ENCODE assay signal across 8 mouse cellular contexts in the genomic region with DNA sequence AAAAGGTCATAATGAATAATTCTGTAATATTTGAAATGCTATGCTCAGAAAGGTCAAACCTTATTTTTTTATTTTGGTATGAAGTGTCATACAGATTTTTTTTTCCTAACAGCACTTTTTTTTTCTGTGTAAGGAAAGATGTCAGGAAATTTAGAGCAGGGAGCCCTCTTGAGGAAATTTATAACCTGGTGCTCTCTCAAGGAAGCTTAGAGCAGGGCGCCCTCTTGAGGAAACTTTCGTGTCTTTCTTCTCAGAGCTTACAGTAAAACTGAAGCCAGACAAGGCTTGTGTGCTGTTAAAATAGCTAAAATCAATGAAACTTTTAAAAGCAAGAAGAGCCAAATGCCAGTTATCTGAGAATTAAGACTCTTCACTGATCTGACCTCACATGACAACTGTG.
A peak's percentile ranks its signal among the peaks of the same experiment; 100 is the strongest.
DNase-seq lines count a peak whose midpoint lies in the region; ATAC-seq lines count a peak whose summit lies in the region.

No protein-coding gene starts in this region.

- DNase-seq in B cell, adult 2 months, result peak; percentile 67 to 69
- DNase-seq in T-cell, adult 2 months (ENCODE audit: low spot score), result peak; percentile 10
- peak; percentile 68 to 78 for DNase-seq in cerebellum, postnatal 36 days
- DNase-seq in gastrocnemius, adult 8-10 months (ENCODE audit: low spot score in 2 of 2), result peak; percentile 9 to 13
- peak; percentile 65 to 92 for DNase-seq in layer of hippocampus, adult 18-20 months (ENCODE audit: low spot score in 2 of 2)
- DNase-seq in lung, postnatal 14 days, result peak; percentile 84
- peak; percentile 55 for DNase-seq in right cerebral cortex, postnatal 36 days (ENCODE audit: low spot score in 2 of 2)

- ATAC-seq in monocyte, adult 5-6 weeks (replicated peaks; ENCODE audit: insufficient number of reproducible peaks, low FRiP score, low TSS enrichment, poor library complexity, severe bottlenecking), result no peak

Comparison
In these comparisons a context has a peak if more than half of its experiments do, and no peak if none do; other contexts are left out.
1. DNase-seq: peak in every context shown above with its lines; median percentile 84 in lung, postnatal 14 days; 78 in layer of hippocampus, adult 18-20 months; 73 in cerebellum, postnatal 36 days; 68 in B cell, adult 2 months; 55 in right cerebral cortex, postnatal 36 days; 11 in gastrocnemius, adult 8-10 months; 10 in T-cell, adult 2 months.